Mouse (Mus musculus) MEL (cell line): ENCODE measurements around the gene Git1. TPM values are rescaled to one million over a fixed set of nuclear protein-coding genes. Genes with fewer than 3 reads are reported as not detected.

Source experiments
- DNase-seq: peaks from one replicate; pipeline ENCODE4 v3.0.0; 2011; ENCODE audit warnings: low read depth, low spot score
- H3K27ac ChIP-seq: 2 replicates; pipeline ENCODE4 v1.5.1; 2012; ENCODE audit warnings: low read depth, mild to moderate bottlenecking, control low read depth, low read length, moderate library complexity; ENCODE audit not compliant: control insufficient read depth
- H3K27me3 ChIP-seq, 2 experiments: fragments of 150-350 bp in 1 of 2; sonication (generic) in 1 of 2; 2 replicates each; pipeline ENCODE4 v1.6.1; 2012; ENCODE audit warnings: low read length in 2 of 2, mild to moderate bottlenecking in 2 of 2, improper control_type of control experiment in 1 of 2, moderate library complexity in 1 of 2; ENCODE audit not compliant: insufficient read depth in 2 of 2, control insufficient read depth in 1 of 2
- H3K36me3 ChIP-seq, 2 experiments: 2 replicates each; pipeline ENCODE4 v1.6.1; 2012 to 2014; ENCODE audit warnings: low read length in 2 of 2, improper control_type of control experiment in 1 of 2, inconsistent platforms in 1 of 2, mild to moderate bottlenecking in 1 of 2; ENCODE audit not compliant: insufficient read depth in 2 of 2, control insufficient read depth in 1 of 2
- H3K4me1 ChIP-seq, 2 experiments: fragments of 150-350 bp in 1 of 2; sonication (generic) in 1 of 2; 2 replicates each; pipeline ENCODE4 v1.6.1; 2012; ENCODE audit warnings: low read length in 2 of 2, improper control_type of control experiment in 1 of 2, mild to moderate bottlenecking in 1 of 2; ENCODE audit not compliant: insufficient read depth in 2 of 2, control insufficient read depth in 1 of 2
- H3K4me3 ChIP-seq, 2 experiments: fragments of 150-350 bp in 1 of 2; sonication (generic) in 1 of 2; 2 replicates each; pipeline ENCODE4 v1.5.1; 2012; ENCODE audit warnings: low read depth in 2 of 2, low read length in 2 of 2, mild to moderate bottlenecking in 2 of 2, moderate library complexity in 2 of 2, control low read depth in 1 of 2, improper control_type of control experiment in 1 of 2; ENCODE audit not compliant: control insufficient read depth in 1 of 2, insufficient read depth in 1 of 2
- H3K79me2 ChIP-seq: 2 replicates; pipeline ENCODE4 v1.6.1; 2012; ENCODE audit warnings: mild to moderate bottlenecking, low read length, moderate library complexity; ENCODE audit not compliant: control insufficient read depth, poor library complexity, insufficient read depth
- H3K9ac ChIP-seq: 2 replicates; pipeline ENCODE4 v1.6.1; 2012; ENCODE audit warnings: low read depth, mild to moderate bottlenecking, control low read depth, low read length, moderate library complexity; ENCODE audit not compliant: control insufficient read depth, poor library complexity, severe bottlenecking
- H3K9me3 ChIP-seq: fragments of 150-350 bp; sonication (generic); replicated peaks from 2 replicates; pipeline ENCODE4 v1.6.1; 2012; ENCODE audit warnings: mild to moderate bottlenecking, low read length, improper control_type of control experiment, moderate library complexity; ENCODE audit not compliant: insufficient read depth
- BHLHE40 ChIP-seq: IDR thresholded peaks from 2 replicates; pipeline ENCODE4 v1.6.1; 2012; ENCODE audit warnings: low read depth, mild to moderate bottlenecking, inconsistent platforms, low read length, improper control_type of control experiment, borderline replicate concordance
- CHD1 ChIP-seq: IDR thresholded peaks from 2 replicates; pipeline ENCODE4 v1.6.1; 2012; ENCODE audit warnings: low read depth, mild to moderate bottlenecking, inconsistent platforms, low read length, improper control_type of control experiment
- ELF1 ChIP-seq: IDR thresholded peaks from 2 replicates; pipeline ENCODE4 v1.6.1; 2014; ENCODE audit warnings: low read depth, mild to moderate bottlenecking, inconsistent platforms, low read length, improper control_type of control experiment, moderate library complexity
- EP300 ChIP-seq, 2 experiments: IDR thresholded peaks; 2 replicates each; pipeline ENCODE4 v1.6.1; 2011; ENCODE audit warnings: improper control_type of control experiment in 2 of 2, low read length in 2 of 2, low read depth in 1 of 2, mild to moderate bottlenecking in 1 of 2
- ETS1 ChIP-seq: IDR thresholded peaks from 2 replicates; pipeline ENCODE4 v1.6.1; 2012; ENCODE audit warnings: low read depth, mild to moderate bottlenecking, inconsistent platforms, low read length, improper control_type of control experiment, moderate library complexity
- GABPA ChIP-seq: IDR thresholded peaks from 2 replicates; pipeline ENCODE4 v1.6.1; 2012; ENCODE audit warnings: low read depth, mild to moderate bottlenecking, inconsistent platforms, low read length, improper control_type of control experiment, moderate library complexity
- HCFC1 ChIP-seq: IDR thresholded peaks from 2 replicates; pipeline ENCODE4 v1.6.1; 2012; ENCODE audit warnings: low read depth, mild to moderate bottlenecking, inconsistent platforms, low read length, improper control_type of control experiment, moderate library complexity
- MAFK ChIP-seq: IDR thresholded peaks from 2 replicates; pipeline ENCODE4 v1.6.1; 2011; ENCODE audit warnings: low read depth, mild to moderate bottlenecking, low read length, improper control_type of control experiment, borderline replicate concordance
- MAX ChIP-seq: IDR thresholded peaks from 2 replicates; pipeline ENCODE4 v1.6.1; 2011; ENCODE audit warnings: low read length, improper control_type of control experiment
- MAZ ChIP-seq: IDR thresholded peaks from 2 replicates; pipeline ENCODE4 v1.6.1; 2012; ENCODE audit warnings: low read depth, mild to moderate bottlenecking, inconsistent platforms, low read length, improper control_type of control experiment
- MEF2A ChIP-seq: IDR thresholded peaks from 2 replicates; pipeline ENCODE4 v1.6.1; 2014; ENCODE audit warnings: low read depth, mild to moderate bottlenecking, inconsistent platforms, low read length, improper control_type of control experiment; ENCODE audit not compliant: poor library complexity, insufficient replicate concordance, severe bottlenecking; ENCODE audit errors: extremely low read depth
- MXI1 ChIP-seq: IDR thresholded peaks from 2 replicates; pipeline ENCODE4 v1.6.1; 2011; ENCODE audit warnings: mild to moderate bottlenecking, low read depth, low read length, improper control_type of control experiment
- MYB ChIP-seq: IDR thresholded peaks from 2 replicates; pipeline ENCODE4 v1.6.1; 2011; ENCODE audit warnings: mild to moderate bottlenecking, low read depth, low read length, improper control_type of control experiment
- MYC ChIP-seq: IDR thresholded peaks from 2 replicates; pipeline ENCODE4 v1.6.1; 2011; ENCODE audit warnings: low read depth, mild to moderate bottlenecking, low read length, improper control_type of control experiment, moderate library complexity
- NELFE ChIP-seq: IDR thresholded peaks from 2 replicates; pipeline ENCODE4 v1.6.1; 2011; ENCODE audit warnings: low read depth, low read length, improper control_type of control experiment
- POLR2A ChIP-seq, 2 experiments: IDR thresholded peaks; 2 replicates each; pipeline ENCODE4 v1.6.1; 2011 to 2012; ENCODE audit warnings: low read length in 2 of 2, mild to moderate bottlenecking in 2 of 2, control low read depth in 1 of 2, improper control_type of control experiment in 1 of 2, low read depth in 1 of 2, moderate library complexity in 1 of 2; ENCODE audit not compliant: control insufficient read depth in 1 of 2, insufficient read depth in 1 of 2, poor library complexity in 1 of 2
- POLR2AphosphoS2 ChIP-seq: IDR thresholded peaks from 2 replicates; pipeline ENCODE4 v1.6.1; 2011; ENCODE audit warnings: low read length, improper control_type of control experiment
- POLR2AphosphoS5 ChIP-seq: IDR thresholded peaks from 2 replicates; pipeline ENCODE4 v1.6.1; 2012; ENCODE audit warnings: low read depth, borderline replicate concordance, mild to moderate bottlenecking, inconsistent platforms, low read length, moderate library complexity, mixed read lengths
- RAD21 ChIP-seq: IDR thresholded peaks from 2 replicates; pipeline ENCODE4 v1.6.1; 2011; ENCODE audit warnings: mild to moderate bottlenecking, low read depth, low read length, improper control_type of control experiment
- RCOR1 ChIP-seq: IDR thresholded peaks from 2 replicates; pipeline ENCODE4 v1.6.1; 2012; ENCODE audit warnings: low read depth, mild to moderate bottlenecking, inconsistent platforms, low read length, improper control_type of control experiment
- SIN3A ChIP-seq: IDR thresholded peaks from 2 replicates; pipeline ENCODE4 v1.6.1; 2012; ENCODE audit warnings: low read length, improper control_type of control experiment, inconsistent platforms
- SMC3 ChIP-seq: IDR thresholded peaks from 2 replicates; pipeline ENCODE4 v1.6.1; 2011; ENCODE audit warnings: low read depth, low read length, improper control_type of control experiment
- TBP ChIP-seq: IDR thresholded peaks from 2 replicates; pipeline ENCODE4 v1.8.0; 2011; ENCODE audit warnings: low read depth, low read length, improper control_type of control experiment
- UBTF ChIP-seq: IDR thresholded peaks from 2 replicates; pipeline ENCODE4 v1.6.1; 2012; ENCODE audit warnings: low read depth, mild to moderate bottlenecking, inconsistent platforms, low read length, improper control_type of control experiment, moderate library complexity, borderline replicate concordance; ENCODE audit not compliant: insufficient read depth
- USF1 ChIP-seq: IDR thresholded peaks from 2 replicates; pipeline ENCODE4 v1.6.1; 2014; ENCODE audit warnings: low read depth, mild to moderate bottlenecking, inconsistent platforms, low read length, improper control_type of control experiment, moderate library complexity
- ZC3H11A ChIP-seq: IDR thresholded peaks from 2 replicates; pipeline ENCODE4 v1.6.1; 2012; ENCODE audit warnings: low read depth, mild to moderate bottlenecking, inconsistent platforms, low read length, improper control_type of control experiment
- ZMIZ1 ChIP-seq: IDR thresholded peaks from 2 replicates; pipeline ENCODE4 v1.6.1; 2012; ENCODE audit warnings: low read depth, mild to moderate bottlenecking, inconsistent platforms, low read length, improper control_type of control experiment, moderate library complexity
- ZNF384 ChIP-seq: IDR thresholded peaks from 2 replicates; pipeline ENCODE4 v1.6.1; 2012; ENCODE audit warnings: low read depth, mild to moderate bottlenecking, inconsistent platforms, low read length, improper control_type of control experiment
- polyA plus RNA-seq, 2 experiments: library from polyadenylated mRNA; stranded (reverse) in 1 of 2; unstranded in 1 of 2; fragments of >175 nt in 1 of 2; fragments of >200 nt in 1 of 2; gene quantifications; 2 replicates each; pipeline versions ENCODE4 v1.2.1 to v1.2.4; 2012; ENCODE audit warnings: low replicate concordance in 2 of 2, low read depth in 1 of 2; ENCODE audit not compliant: insufficient read length in 2 of 2, insufficient read depth in 1 of 2, missing spikeins in 1 of 2
- total RNA-seq: library from RNA; depleted of rRNA; stranded (reverse); fragments of 300-350 nt; gene quantifications from 2 replicates; pipeline ENCODE4 v1.2.3, GENCODE M21; 2012

The Git1 gene
- total and polyA plus RNA-seq, 3 experiments, result 33.1 to 81.4 TPM; not detected in 1

- TF ChIP-seq EP300 (IDR thresholded peaks at IDR 0.05; ENCODE audit: low read depth in 1 of 2, low read length in 2 of 2) (peak in 1 of 2 experiments; percentile 37; a peak in 2 of 4 replicates), RAD21 (peak; percentile 85), SMC3 (peak; percentile 85), ELF1 (no peak; the same call in 1 of the 2 replicates), MXI1 (no peak; the same call in 1 of the 2 replicates), SIN3A (peak; percentile 73; the same call in 1 of the 2 replicates), MAX (no peak), ZC3H11A (peak; percentile 69), POLR2AphosphoS5 (no peak), ZNF384 (no peak), HCFC1 (peak; percentile 70)
- TF ChIP-seq, all 39 proteins: peak for 13
These were observed 2.2 kb upstream of the Git1 start (continued) for GRCm38 (mm10) chr11:77491123-77491501.

- H3K4me3 ChIP-seq, result peak overlapping the region; percentile 86 to 90
- TF ChIP-seq ZMIZ1 (0 out of 2 replicates have a peak, but pooled peaks have one; percentile 28), USF1 (peak; percentile 49; the same call in 1 of the 2 replicates), ZNF384 (no peak), GABPA (no peak), MYB (no peak), MEF2A (no peak), POLR2A (IDR thresholded peaks at IDR 0.05; ENCODE audit: control insufficient read depth in 1 of 2, insufficient read depth in 1 of 2, low read depth in 1 of 2, low read length in 2 of 2, poor library complexity in 1 of 2) (peak in 1 of 2 experiments; percentile 48; a peak in 2 of 4 replicates), MXI1 (peak; percentile 93), EP300 (IDR thresholded peaks at IDR 0.05; ENCODE audit: low read depth in 1 of 2, low read length in 2 of 2) (no peak; a peak in 1 of 4 replicates), MAFK (no peak), UBTF (no peak), ETS1 (peak; percentile 25), POLR2AphosphoS2 (peak; percentile 74), MYC (peak; percentile 84; the same call in 1 of the 2 replicates), NELFE (peak; percentile 44; the same call in 1 of the 2 replicates), POLR2AphosphoS5 (no peak), RCOR1 (no peak), CHD1 (no peak), SMC3 (no peak), MAX (peak; percentile 97), ZC3H11A (no peak), TBP (peak; percentile 20; the same call in 1 of the 2 replicates), RAD21 (no peak), SIN3A (peak; percentile 38), MAZ (peak; percentile 12; the same call in 1 of the 2 replicates), BHLHE40 (0 out of 2 replicates have a peak, but pooled peaks have one; percentile 6)
- H3K9me3 ChIP-seq, result no peaks in the 10 kb centered on the region
- H3K4me1 ChIP-seq, result peaks cover 2 to 41% of the 10 kb centered on the region in 2 experiments; a peak in 3 of 4 replicates
- H3K27ac ChIP-seq, result peak overlapping the region; percentile 96
- no peaks in the 10 kb centered on the region for H3K27me3 ChIP-seq
- peaks cover 0 to 31% of the 10 kb centered on the region in 2 experiments; a peak in 2 of 4 replicates for H3K36me3 ChIP-seq
- peak; percentile 94 for DNase-seq
- H3K79me2 ChIP-seq, result peaks cover 59% of the 10 kb centered on the region
- H3K9ac ChIP-seq, result peak overlapping the region; percentile 93
These were observed 1.7 kb upstream of the Git1 start for GRCm38 (mm10) chr11:77491502-77492291.
